Mouse (Mus musculus) granulocyte monocyte progenitor cell, adult 5-6 weeks (primary cell): ENCODE measurements around the gene Dock1. TPM values are rescaled to one million over a fixed set of nuclear protein-coding genes. Genes with fewer than 3 reads are reported as not detected.

Experiments
- ATAC-seq: replicated peaks from 2 replicates; pipeline ENCODE4 v1.8.0; 2016; ENCODE audit warnings: mild to moderate bottlenecking, moderate TSS enrichment, inconsistent platforms; ENCODE audit not compliant: poor library complexity, severe bottlenecking
- total RNA-seq, 2 experiments: library from RNA; stranded (forward) in 1 of 2; stranded (reverse) in 1 of 2; fragments of 200-712, 200-1000 nt in 1 of 2; fragments of >200 nt in 1 of 2; fragmentation: Nextera tagmentation in 1 of 2; gene quantifications; 2 replicates each; pipeline ENCODE4 v1.2.3; 2014 to 2017

Dock1 gene
- total RNA-seq, 2 experiments from 2014 or later, result 14.0 to 22.5 TPM

GRCm38 (mm10) chr7:134747059-134747458 lies 76.6 kb downstream of the Dock1 start:
- no peak for ATAC-seq

- ATAC-seq, result no peak
Observed at GRCm38 (mm10) chr7:134748376-134748775, 77.9 kb downstream of the Dock1 start.

- no peak for ATAC-seq
Observed at GRCm38 (mm10) chr7:134749613-134750012, 79.2 kb downstream of the Dock1 start.

- no peak for ATAC-seq
Observed at GRCm38 (mm10) chr7:134751496-134751895, 81.0 kb downstream of the Dock1 start.

GRCm38 (mm10) chr7:134753417-134753816 lies 83.0 kb downstream of the Dock1 start:
- ATAC-seq, result no peak

- ATAC-seq, result no peak
Observed at GRCm38 (mm10) chr7:134757605-134758004, 87.2 kb downstream of the Dock1 start.

- ATAC-seq, result no peak
Observed at GRCm38 (mm10) chr7:134761799-134762198, 91.3 kb downstream of the Dock1 start.

- ATAC-seq, result no peak
Observed at GRCm38 (mm10) chr7:134765130-134765529, 94.7 kb downstream of the Dock1 start.

GRCm38 (mm10) chr7:134771314-134771713 lies 100.9 kb downstream of the Dock1 start:
- ATAC-seq, result no peak

GRCm38 (mm10) chr7:134772363-134772762 lies 101.9 kb downstream of the Dock1 start:
- ATAC-seq, result no peak

- no peak for ATAC-seq
Observed at GRCm38 (mm10) chr7:134772867-134773590, 102.6 kb downstream of the Dock1 start.

- ATAC-seq, result no peak
Observed at GRCm38 (mm10) chr7:134773761-134774415, 103.4 kb downstream of the Dock1 start.

GRCm38 (mm10) chr7:134774468-134775162 lies 104.2 kb downstream of the Dock1 start:
- ATAC-seq, result no peak

GRCm38 (mm10) chr7:134775671-134776070 lies 105.2 kb downstream of the Dock1 start:
- ATAC-seq, result no peak

- no peak for ATAC-seq
Observed at GRCm38 (mm10) chr7:134776306-134776705, 105.9 kb downstream of the Dock1 start.

- no peak for ATAC-seq
Observed at GRCm38 (mm10) chr7:134779761-134780160, 109.3 kb downstream of the Dock1 start.

GRCm38 (mm10) chr7:134787110-134787509 lies 116.7 kb downstream of the Dock1 start:
- ATAC-seq, result no peak

GRCm38 (mm10) chr7:134794889-134795288 lies 124.4 kb downstream of the Dock1 start:
- ATAC-seq, result no peak

GRCm38 (mm10) chr7:134800079-134800478 lies 129.6 kb downstream of the Dock1 start:
- ATAC-seq, result no peak

- no peak for ATAC-seq
Observed at GRCm38 (mm10) chr7:134804422-134804821, 134.0 kb downstream of the Dock1 start.

- no peak for ATAC-seq
Observed at GRCm38 (mm10) chr7:134806799-134807198, 136.3 kb downstream of the Dock1 start.
